Mouse (Mus musculus): ENCODE results near the gene Arhgef40.

DNA sequence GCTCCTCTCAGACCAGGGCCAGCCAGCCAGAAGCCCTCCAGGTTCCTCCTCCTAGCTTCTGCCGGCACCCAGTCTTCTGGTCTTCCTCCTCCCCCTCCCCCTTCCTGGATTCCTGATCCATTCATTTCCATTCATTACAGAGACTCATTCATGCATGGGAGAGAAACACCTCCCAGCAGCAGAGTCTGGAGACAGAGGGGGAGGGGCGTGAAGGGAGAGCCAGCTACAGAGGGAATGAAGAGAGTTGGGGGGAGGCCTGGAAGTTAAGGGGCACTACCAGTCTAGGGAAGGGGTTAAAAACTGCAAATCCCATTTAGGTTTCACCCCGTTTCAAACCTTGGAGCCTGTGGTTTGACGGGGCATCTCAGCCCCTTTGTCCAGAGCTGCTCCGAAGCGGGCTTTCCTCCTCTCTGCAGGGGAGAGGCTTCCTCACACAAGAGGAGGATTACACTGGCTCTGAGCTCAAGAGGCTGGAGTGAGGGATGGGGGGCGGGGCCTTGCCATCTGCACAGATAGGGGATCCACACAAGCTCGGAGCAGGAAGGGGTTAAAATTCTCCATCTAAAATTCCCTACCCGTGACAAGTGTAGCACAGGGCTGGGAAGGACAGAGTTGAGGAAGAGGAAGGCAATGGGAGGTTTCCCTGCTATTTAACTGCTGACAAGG, 26.1 kb downstream of the Arhgef40 start:
- TF ChIP-seq CTCF (IDR thresholded peaks at IDR 0.05; ENCODE audit: insufficient read depth, low read length) = no peak
- TF ChIP-seq POLR2A (IDR thresholded peaks at IDR 0.05; ENCODE audit: borderline replicate concordance, extremely low read depth, low read depth, low read length) = no peak
